Mouse (Mus musculus) large intestine, adult 2 months (tissue): ENCODE measurements around the gene Kremen1. TPM values are rescaled to one million over a fixed set of nuclear protein-coding genes. Genes with fewer than 3 reads are reported as not detected.

Experiments used
- DNase-seq: peaks from one replicate; pipeline ENCODE4 v3.0.0-alpha.2; 2012; ENCODE audit warnings: low read depth, low spot score
- WGBS: fragments of 180-500 bp; shearing (Covaris S2); methylation state at CpG from one replicate; pipeline ENCODE4 v1.1.7; 2018; 5-methylcytosine and 5-hydroxymethylcytosine counted together
- polyA plus RNA-seq: library from polyadenylated mRNA; depleted of rRNA; stranded (reverse); fragments of >200 nt; gene quantifications from 2 replicates; pipeline ENCODE4 v1.2.3, GENCODE M21; 2012

Gene Kremen1
- polyA plus RNA-seq, 1 experiment = 9.4 TPM

DNA sequence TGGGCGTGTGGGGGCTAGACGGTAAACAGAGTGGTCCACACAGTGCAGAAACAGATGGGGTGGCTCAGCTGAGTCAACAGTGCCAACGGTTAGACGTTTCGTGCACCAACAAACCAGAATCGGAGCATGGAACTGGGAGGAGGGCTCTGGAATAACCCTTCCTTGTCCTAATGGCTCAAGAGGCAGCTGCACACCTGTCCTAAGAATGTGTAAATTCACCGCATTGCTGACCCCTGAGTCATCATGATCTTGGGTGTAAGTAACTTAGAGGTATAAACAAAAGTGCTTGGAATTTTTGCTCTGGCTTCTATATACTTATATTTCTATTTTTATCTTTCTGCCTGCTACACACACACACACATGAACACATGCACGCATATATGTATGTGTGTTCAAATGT lies 19.2 kb downstream of the Kremen1 start:
- no peak for DNase-seq
- 75% methylated on average over 8 of the region's 8 CpGs for WGBS

DNA sequence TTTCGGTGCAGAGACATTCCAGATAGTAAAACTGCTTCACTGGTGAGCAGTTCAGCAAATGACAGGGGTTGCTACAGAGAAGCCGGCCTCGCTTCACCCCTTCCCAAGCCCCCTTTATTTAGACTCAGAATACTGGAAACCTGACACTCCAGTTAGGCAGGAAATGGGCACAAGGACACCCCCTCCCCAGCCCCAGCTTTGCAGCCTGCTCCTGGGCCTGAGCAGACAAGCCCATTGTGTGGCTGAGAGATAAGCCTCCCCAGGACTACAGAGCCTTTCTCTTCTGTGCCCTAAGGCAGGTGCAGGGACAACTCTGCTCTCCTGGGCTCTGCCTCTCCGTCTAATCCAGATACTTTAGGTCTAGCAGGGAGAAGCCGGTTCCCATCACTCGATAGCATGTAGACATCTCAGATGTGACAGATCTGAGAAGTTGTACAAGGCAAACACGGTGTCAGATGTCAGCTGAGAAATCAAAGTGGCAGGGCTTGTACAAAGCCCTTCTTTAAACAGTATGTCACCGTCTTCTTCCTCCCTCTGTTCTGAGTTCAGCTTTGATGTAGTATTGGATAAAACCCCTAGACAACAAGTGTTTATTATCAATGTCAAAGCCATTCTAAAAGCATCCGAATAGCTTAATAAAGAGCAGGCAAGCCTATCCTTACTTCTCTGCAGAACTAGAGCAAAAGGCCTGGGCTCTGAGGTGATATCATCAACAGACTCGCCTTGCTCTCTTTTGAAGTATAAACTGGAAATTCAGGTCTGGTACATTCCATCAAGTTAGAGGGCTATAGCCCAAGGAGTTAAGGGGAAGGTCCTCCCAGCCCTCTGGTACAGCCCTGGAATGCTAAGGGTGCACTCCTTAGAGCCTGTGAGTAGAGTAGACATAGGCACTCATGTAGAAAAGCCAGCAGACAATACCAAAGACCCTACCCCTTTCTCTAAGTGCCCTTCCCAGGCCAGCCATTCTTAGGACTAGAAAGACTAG lies 21.4 kb downstream of the Kremen1 start:
- 48% methylated on average over 10 of the region's 10 CpGs for WGBS
- DNase-seq = no peak

DNA sequence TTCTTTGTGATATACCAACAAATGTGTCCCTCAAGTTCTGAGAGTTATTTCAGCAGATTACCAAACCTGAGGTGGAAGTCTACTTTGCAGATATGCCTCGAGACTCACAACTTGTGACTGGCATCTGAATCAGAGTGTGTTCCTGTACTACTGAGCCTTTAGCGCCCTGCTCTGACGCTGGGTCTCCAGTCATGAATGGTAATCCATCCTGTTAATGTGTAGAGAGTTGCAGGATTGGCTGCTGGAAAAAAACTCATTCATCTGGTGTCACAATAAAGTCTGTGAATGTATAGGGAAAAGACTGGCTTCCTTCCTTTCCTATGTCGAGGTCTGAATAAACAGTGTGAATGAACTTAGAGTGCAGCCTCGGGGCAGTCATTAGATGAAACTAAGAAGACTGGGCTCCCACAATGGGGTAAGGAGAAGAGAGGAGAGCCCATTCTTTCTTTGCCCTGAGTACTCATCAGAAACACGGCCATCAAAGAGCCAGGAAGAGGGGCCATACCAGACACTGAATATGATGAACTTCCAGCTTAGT lies 41.4 kb downstream of the Kremen1 start:
- WGBS = 63% methylated on average over 6 of the region's 6 CpGs

DNA sequence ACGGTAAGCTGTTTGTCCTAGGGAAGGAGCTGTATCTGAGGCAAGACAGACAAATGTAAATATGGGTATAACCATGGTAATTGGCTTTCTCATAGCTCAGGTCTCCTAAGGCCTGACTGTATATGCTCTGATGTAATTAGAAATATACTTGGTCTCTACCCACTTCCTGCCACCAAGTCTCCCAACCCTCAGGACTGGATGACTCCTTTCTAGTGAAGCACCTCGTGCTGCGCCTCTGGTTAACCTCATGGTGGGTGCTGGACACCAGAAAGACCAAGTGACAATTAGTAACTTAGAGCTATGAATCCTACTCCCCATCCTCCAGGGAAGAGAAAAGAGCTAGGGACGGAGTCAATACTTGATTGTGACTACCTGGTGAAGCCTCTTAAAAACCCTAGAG lies 42.0 kb downstream of the Kremen1 start:
- WGBS = 84% methylated on average over 4 of the region's 4 CpGs
- DNase-seq = no peak

More for the DNA sequence above, 41.4 kb downstream of the Kremen1 start:
- no peak for DNase-seq

DNA sequence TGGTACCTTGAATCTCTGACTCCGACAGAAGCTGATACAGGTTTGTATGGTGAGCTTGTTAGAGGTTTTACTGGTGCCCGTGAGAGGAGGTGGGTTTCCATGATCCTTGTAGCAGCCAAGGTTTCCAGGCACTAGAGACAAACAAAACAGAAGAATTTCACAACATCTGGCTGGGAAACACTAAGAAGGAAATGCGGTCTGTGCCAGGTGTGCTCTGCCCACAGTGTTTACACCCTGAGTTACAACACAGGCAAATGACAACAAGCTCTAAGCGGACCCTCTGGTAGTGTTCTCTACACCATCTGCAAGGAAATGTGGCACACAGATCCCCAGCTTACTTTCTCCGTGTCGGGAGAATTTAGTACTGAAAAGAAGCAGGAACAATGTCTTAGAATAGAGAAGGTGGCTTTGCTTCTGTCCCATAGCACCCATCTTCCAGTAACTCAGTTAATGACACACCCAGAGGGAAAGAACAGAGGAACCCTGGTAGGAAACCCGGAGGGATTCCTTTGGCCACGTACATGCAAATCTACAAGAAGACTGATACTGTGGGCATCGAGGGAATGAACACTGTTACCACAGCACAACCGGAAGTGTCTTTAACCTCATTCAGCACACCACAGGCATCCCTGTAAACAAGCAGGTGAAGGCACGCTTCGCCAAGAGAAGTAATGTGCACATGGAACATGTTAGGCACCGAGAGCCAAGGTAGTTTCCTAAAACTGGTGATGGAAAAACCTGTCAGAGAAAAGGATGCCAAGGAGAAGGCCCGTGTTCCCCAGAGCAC lies 45.8 kb downstream of the Kremen1 start:
- DNase-seq = no peak
- 77% methylated on average over 14 of the region's 14 CpGs for WGBS

DNA sequence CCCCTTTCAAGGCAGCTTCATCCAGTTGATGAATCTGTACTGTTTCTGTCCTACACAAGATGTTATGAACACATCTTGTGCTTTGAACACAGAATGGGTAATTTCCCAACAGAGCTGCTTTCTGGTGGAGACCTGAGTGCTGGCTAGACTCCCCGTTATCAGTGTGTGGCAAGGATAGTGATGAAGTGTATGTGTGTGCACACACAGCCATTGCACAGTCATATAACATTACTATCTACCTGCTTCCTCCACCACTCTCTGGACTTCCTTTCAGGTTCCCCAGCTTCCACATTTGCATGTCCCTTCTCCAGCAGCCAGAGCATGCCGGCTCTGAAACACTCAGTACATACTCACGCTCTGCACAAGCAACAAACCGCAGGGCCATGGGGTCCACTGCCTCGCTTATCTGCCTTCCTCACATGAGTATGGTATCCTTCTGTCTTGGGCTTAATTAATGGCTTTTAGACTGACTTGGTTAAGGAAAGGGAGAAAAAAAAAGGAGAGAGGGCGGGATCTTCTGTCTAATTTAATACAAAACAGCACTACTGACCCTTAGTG lies 46.8 kb downstream of the Kremen1 start:
- 93% methylated on average over 6 of the region's 6 CpGs for WGBS
- DNase-seq = no peak

DNA sequence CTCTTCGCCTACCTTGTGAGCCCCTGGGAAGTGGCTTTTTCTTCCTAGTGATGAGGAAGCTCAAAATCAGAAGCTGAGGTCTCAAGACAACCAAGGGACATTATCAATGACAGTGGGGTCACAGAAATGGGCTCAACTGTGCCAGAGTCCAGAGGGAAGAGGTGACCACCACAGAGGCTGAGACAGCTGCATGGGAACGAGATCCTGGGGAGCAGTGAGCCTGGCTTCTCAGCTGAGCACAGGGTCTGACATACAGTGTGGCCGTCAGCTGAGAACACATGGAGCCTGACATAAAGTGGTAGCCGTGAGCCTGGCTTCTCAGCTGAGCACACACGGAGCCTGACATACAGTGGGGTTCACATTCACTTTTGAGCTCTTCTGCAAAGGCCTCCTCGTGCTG lies 58.3 kb downstream of the Kremen1 start:
- no peak for DNase-seq
- 91% methylated on average over 6 of the region's 6 CpGs for WGBS

DNA sequence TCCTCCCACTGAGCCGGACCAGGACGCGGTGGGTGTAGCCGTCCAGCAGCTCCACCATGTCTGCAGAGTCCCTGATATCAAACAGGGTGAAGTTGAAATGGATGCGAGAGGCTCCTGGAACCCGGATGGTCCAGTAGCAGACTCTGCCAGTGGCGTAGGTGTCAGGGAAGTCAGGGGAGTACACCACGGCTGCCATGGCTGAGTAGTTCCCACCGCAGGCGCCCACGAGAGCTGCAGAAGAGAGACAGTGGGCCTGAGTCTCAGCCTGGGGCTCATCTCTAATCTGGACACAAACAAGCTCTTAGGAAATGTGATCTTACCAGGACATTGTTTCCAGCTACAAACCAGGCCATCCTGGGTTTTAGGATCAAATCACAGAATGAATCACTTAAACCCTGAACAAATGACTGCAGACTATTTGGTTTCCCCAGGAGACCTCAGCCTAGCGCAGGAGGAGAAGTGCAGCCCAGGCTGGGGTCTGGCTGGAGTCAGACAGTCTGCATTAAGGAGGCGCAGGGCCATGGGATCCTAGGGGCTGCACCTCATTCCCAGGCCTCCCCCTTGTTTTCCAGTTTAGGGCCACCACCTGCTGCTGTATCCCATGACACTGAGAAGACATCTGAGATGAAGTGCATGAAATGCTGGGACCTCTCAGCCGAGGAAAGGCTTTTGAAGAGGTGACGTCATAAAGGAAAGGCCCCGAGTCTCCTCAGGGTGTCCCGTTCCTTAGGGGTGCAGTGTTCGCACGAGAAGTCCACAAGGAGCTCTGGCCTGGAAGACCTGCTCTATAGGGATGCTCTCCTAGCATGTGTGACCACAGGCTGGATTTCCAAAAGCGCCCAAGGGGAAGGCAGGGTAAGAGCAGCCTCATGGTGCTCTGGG lies 59.3 kb downstream of the Kremen1 start:
- 94% methylated on average over 20 of the region's 20 CpGs for WGBS
- DNase-seq = no peak

DNA sequence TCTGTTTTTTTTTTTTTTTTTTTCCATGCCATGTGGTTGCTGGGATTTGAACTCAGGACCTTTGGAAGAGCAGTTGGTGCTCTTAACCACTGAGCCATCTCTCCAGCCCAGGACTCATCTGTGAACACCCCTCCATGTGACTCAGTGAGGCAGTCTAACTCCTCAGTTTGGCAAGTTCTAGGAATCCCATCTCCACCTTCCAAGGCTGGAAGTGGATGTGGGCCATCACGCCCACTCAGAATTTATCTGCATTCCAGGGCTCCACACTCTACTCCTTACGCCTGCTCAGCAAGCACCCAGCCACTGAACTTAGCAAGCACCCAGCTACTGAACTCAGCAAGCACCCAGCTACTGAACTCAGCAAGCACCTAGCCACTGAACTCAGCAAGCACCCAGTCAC lies 61.5 kb downstream of the Kremen1 start:
- no peak for DNase-seq
- WGBS = 85% methylated on average over 2 of the region's 2 CpGs

DNA sequence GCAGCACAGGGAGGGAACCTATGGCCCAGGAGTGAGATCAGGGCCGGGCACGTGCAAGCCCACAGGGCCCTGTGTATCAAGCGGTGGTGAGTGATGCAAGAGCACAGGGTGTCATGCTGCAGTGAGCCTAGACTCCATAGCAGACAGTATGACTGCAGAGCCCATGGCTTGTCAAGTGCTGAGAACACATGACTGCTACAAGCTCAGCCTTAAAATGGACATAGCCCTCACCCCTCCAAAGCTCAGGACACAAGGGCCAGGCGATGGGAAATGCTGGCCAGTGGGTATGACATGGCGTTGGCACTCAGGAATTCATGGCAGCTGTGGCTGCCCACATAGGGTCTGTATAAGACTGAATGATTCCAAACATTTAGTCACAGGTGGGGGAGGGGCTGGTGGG lies 64.3 kb downstream of the Kremen1 start:
- WGBS = 91% methylated on average over 5 of the region's 5 CpGs
- DNase-seq = no peak

DNA sequence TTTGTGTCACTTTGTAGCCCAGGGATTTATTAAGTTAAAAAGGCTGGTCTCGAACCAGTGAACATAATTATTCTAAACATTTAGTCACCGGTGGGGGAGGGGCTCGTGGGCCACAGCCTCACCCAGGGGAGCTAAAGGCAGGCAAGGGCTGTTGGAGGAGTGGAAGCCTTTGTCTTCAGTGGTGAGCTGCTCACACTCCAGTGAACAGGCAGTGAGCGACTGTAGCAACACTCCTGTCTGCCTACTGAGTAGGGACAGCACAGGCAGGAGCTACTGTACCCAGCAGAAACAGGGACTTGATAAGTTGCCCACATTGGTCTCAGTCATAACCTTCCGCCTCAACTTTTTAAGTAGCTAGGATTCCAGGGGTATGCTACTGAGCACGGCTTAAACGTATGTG lies 64.8 kb downstream of the Kremen1 start:
- 90% methylated on average over 7 of the region's 7 CpGs for WGBS

DNA sequence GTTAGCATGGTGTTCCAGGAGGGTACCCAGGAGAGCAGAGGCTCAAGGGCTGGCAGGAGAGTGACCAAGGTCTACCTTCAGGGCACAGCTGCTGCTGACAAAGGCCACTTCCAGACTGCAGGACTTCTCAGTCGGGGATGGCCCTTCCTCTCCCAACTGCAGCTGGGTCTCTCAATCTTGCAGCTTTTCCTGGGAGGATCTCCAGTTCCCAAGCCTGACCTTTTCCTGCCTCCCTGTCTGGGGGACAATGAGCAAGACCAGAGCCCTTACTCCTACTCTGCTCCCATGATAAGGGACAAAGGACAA lies 67.8 kb downstream of the Kremen1 start:
- DNase-seq = no peak
- WGBS = 70% methylated on average over 1 of the region's 1 CpGs

More for the DNA sequence above, 64.8 kb downstream of the Kremen1 start:
- no peak for DNase-seq

DNA sequence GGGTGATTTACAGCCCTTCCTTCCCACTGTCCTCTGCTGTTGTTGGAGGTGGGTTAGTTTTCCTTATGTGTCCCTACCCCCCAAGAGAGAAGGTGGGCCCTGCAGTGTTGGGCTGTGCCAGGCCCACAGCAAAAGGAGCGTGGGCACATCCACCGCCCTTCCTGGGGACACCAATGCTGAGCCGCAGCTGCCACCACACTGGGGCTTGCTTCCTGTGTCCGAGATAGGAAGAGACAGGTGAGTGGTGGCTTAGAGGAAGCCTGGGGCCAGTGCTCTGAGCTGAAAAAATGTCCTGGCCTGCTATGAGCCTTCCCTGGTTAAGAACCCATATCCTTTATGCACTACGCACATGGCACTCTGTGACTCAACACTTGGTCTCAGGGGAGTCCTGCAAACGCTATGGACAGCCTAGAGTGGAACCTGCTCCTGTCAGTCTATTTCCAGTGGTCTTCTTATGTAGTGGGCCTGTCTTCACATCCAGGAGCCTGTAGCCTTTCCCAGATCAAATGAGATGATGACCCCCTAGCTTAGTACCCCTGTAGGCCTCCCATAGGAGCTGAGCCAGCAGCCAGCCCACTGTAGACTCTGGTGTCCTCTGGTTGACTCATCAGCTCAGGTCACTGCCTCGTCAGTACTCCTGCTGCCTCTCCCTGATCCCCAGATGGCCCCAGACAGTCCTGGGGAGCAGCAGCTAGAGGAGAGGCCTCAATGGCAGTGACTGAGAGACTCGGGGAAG lies 68.3 kb downstream of the Kremen1 start:
- WGBS = 82% methylated on average over 8 of the region's 8 CpGs
- DNase-seq = no peak

DNA sequence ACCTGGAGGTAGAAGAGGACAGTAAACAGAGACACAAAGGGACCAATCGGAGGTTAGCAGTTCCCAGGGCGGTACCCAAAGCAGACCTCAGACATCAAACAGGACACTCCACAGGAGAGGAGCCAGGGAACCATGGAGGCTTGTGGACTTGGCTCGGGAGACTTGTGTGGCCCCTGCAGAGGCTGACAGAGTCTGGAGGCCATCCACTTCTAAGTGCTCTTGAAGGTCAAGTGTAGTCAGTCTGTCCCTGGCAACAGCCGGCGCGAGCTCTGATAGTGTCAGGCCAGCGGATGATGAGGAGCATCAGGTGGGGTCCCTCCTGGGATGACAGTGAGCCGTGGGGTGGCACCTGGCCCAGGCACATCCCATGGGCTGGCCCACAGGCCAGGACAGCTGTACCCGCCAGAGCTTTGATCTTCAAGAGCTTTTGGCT lies 69.3 kb downstream of the Kremen1 start:
- no peak for DNase-seq
- 59% methylated on average over 9 of the region's 9 CpGs for WGBS

DNA sequence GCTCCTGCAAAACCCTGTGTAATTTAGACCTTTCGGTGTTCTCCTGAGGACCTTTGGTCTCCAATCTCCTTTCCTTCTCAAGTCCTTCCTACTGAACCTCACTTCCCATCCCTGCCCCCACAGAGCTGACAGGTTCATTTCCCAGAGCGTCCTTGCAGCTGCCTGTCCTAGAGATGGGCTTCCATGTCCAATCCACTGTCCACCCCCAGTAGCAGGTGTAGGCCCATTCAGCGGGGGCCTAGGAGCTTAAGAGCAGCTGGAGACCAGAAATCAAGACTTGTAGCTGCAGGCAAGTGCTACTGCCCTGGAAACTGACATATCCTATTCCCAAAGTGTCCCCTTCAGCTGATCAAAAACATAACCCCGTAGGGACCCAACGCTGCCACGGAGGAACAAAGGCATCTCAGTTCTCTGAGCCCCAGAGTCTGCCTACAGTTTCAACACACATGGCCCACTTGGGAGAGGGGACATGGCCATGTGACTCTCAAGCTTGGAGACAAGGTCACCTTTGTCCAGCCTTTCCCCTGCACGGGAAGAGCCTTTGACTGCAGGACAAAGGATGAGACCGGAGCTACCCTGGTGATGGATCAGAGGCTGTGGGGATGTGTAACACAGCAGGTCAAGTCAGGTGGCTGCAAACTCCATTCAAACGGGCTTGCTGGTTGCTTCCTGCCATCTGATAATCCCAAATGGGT lies 72.0 kb downstream of the Kremen1 start:
- no peak for DNase-seq
- 70% methylated on average over 9 of the region's 9 CpGs for WGBS

DNA sequence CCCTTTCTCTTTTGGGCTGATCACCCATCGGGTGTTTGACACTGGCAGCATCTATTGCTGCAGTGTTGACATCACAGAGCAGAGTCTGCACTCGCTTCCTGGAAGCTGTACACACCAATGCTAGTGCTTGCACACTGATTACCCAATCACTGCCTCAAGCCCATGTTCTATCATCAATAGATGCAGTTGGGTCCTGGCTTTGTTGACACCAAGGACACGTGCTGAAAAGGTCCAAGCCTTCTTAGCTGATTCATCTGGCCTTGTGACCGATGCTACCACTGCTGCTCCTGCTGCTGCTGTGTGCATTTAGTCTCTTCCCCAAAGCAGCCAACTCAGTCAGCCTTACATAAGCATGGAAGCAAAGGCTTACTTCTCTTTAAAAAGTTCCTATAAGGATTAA lies 73.2 kb downstream of the Kremen1 start:
- 71% methylated on average over 4 of the region's 4 CpGs for WGBS
- no peak for DNase-seq

DNA sequence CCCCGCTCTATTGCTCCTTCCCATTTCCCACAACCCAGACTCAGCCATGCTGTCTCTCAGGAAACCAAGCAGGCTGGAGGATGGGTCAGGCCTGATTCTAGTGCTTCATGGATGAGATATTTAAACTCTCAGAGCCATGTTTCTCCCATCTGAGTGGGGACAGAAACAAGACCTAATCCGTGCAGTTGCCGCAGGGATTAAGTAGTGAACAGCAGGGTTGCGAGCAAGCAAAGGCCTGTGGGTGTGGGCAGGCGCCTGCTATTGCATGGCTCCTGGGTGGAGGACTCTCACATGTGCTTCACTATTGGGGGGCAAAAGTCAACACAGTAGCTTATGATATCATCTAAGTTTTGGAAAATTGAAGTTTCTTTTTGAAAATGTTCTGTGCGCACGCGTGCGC lies 76.5 kb downstream of the Kremen1 start:
- 91% methylated on average over 9 of the region's 9 CpGs for WGBS
- no peak for DNase-seq

DNA sequence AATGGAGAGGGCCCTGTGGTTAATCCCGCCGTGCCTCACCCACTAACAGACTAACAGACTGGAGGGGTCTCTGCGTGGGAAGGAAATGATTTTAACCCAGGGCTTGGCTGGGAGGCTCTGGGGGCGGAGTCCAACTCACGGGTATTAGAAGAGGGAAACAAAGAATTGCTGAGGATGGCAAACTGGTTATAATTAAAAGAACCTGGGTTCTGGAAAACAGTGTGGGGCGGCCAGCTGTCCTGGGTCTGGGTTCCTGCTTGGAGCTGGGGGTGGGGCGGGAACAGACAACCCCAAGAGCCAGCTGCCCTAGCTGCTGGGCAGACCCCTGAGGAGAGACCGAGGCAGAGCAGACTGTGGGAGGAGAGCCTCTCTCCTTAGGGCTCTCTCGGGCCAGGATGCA lies 77.1 kb downstream of the Kremen1 start:
- WGBS = 50% methylated on average over 9 of the region's 9 CpGs
- no peak for DNase-seq
